Comparison of ENCODE assay signal across 15 mouse cellular contexts in genomic region chr11:80311271-80311670, GRCm38 (mm10). TPM values are rescaled to one million over a fixed set of nuclear protein-coding genes. Genes with fewer than 3 reads are reported as not detected.
DNase-seq lines count a peak whose midpoint lies in the region; ATAC-seq lines count a peak whose summit lies in the region.
"Had no signal": no experiment of that assay in that cellular context is flagged by ENCODE, and none has a peak within 500 bp of the region (broad histone marks: within the 10 kb centered on the region; RNA-seq: fewer than 3 reads in every experiment).

No protein-coding gene starts in this region.

- H3K9me3 ChIP-seq in forebrain, embryonic 15.5 days = no peaks in the 10 kb centered on the region
- no peaks in the 10 kb centered on the region for H3K9me3 ChIP-seq in midbrain, embryonic 10.5 days (replicated peaks)
- no peaks in the 10 kb centered on the region for H3K9me3 ChIP-seq in neural tube, embryonic 14.5 days (ENCODE audit: control insufficient read depth, low read length)
- H3K9me3 ChIP-seq: intestine, embryonic 15.5 days; limb, embryonic 12.5 days; liver, embryonic 15.5 days had no signal

- no peaks in the 10 kb centered on the region for H3K36me3 ChIP-seq in forebrain, embryonic 15.5 days
- H3K36me3 ChIP-seq in midbrain, embryonic 10.5 days = 0 out of 2 replicates have a peak, but pooled peaks cover 3% of the 10 kb centered on the region
- H3K36me3 ChIP-seq in neural tube, embryonic 14.5 days (ENCODE audit: control insufficient read depth, insufficient read depth, low read length) = no peaks in the 10 kb centered on the region
- H3K36me3 ChIP-seq: intestine, embryonic 15.5 days; limb, embryonic 12.5 days; liver, embryonic 15.5 days had no signal

- ATAC-seq in forebrain, embryonic 15.5 days (replicated peaks) = 0 out of 2 replicates have a peak, but pooled peaks have one; percentile 20
- no peak for ATAC-seq in neural tube, embryonic 14.5 days (ENCODE audit: low read depth)
- no peak for ATAC-seq in activated CD4-positive, CD25-positive, alpha-beta regulatory T cell, adult 4 months
- ATAC-seq in erythroid progenitor cell, adult 5-6 weeks (replicated peaks; ENCODE audit: low FRiP score, poor library complexity, severe bottlenecking) = no peak
- ATAC-seq: intestine, embryonic 15.5 days had no signal

- H3K27me3 ChIP-seq in forebrain, embryonic 15.5 days = no peaks in the 10 kb centered on the region
- 0 out of 2 replicates have a peak, but pooled peaks cover 5% of the 10 kb centered on the region for H3K27me3 ChIP-seq in midbrain, embryonic 10.5 days (ENCODE audit: low read depth, poor library complexity, severe bottlenecking)
- no peaks in the 10 kb centered on the region for H3K27me3 ChIP-seq in neural tube, embryonic 14.5 days (ENCODE audit: control insufficient read depth, insufficient read depth, low read length)
- H3K27me3 ChIP-seq: intestine, embryonic 15.5 days had no signal

- WGBS in forebrain, embryonic 15.5 days = 19% methylated on average over 4 of the region's 4 CpGs
- WGBS in midbrain, embryonic 10.5 days = 76% methylated on average over 4 of the region's 4 CpGs
- WGBS in neural tube, embryonic 14.5 days = 21% methylated on average over 4 of the region's 4 CpGs

- H3K27ac ChIP-seq in forebrain, embryonic 15.5 days (replicated peaks) = peak overlapping the region; percentile 82
- H3K27ac ChIP-seq in midbrain, embryonic 10.5 days (replicated peaks) = peak overlapping the region; percentile 86
- H3K27ac ChIP-seq in neural tube, embryonic 14.5 days (ENCODE audit: low read depth, low read length) = peak overlapping the region; percentile 62
- H3K27ac ChIP-seq: intestine, embryonic 15.5 days; limb, embryonic 12.5 days; liver, embryonic 15.5 days; macrophage had no signal

- peaks cover 51% of the 10 kb centered on the region for H3K4me1 ChIP-seq in forebrain, embryonic 15.5 days
- H3K4me1 ChIP-seq in midbrain, embryonic 10.5 days = peaks cover 80% of the 10 kb centered on the region
- peaks cover 21% of the 10 kb centered on the region for H3K4me1 ChIP-seq in neural tube, embryonic 14.5 days (ENCODE audit: control insufficient read depth, insufficient read depth, low read length)
- H3K4me1 ChIP-seq: intestine, embryonic 15.5 days; liver, embryonic 15.5 days had no signal

- no peak overlapping the region for H3K9ac ChIP-seq in forebrain, embryonic 15.5 days (replicated peaks)
- H3K9ac ChIP-seq in neural tube, embryonic 14.5 days (replicated peaks; ENCODE audit: low read depth, low read length) = peak overlapping the region; percentile 32; the same call in 1 of the 2 replicates
- H3K9ac ChIP-seq: intestine, embryonic 15.5 days; limb, embryonic 12.5 days; liver, embryonic 15.5 days had no signal

- H3K4me2 ChIP-seq in forebrain, embryonic 15.5 days (replicated peaks) = no peak overlapping the region
- H3K4me2 ChIP-seq in neural tube, embryonic 14.5 days (ENCODE audit: low read depth, low read length) = no peak overlapping the region
- H3K4me2 ChIP-seq: intestine, embryonic 15.5 days; limb, embryonic 12.5 days; liver, embryonic 15.5 days had no signal

- peak; percentile 35 for DNase-seq in gastrocnemius, postnatal 10 days
- DNase-seq in gastrocnemius, adult 18-20 months (ENCODE audit: low spot score) = no peak
- no peak for DNase-seq in midbrain, embryonic 10.5 days (ENCODE audit: low spot score)
- no peak for DNase-seq in lung, postnatal 14 days
- DNase-seq: adrenal gland, postnatal 14 days; heart, adult 11 months; kidney, postnatal 10 days had no signal

- no peak overlapping the region for H3K4me3 ChIP-seq in forebrain, embryonic 15.5 days
- no peak overlapping the region for H3K4me3 ChIP-seq in midbrain, embryonic 10.5 days
- H3K4me3 ChIP-seq in neural tube, embryonic 14.5 days (ENCODE audit: low read depth, low read length) = no peak overlapping the region
- H3K4me3 ChIP-seq: intestine, embryonic 15.5 days; limb, embryonic 12.5 days; liver, embryonic 15.5 days had no signal

RNA-seq across cellular contexts. Expression of gene Rhbdl3, which starts 10.6 kb away (rescaled TPM):
- 10 to 100 TPM; 11.3 to 14.0 TPM for total RNA-seq in gastrocnemius, postnatal 10 days (2021)
- total RNA-seq in gastrocnemius, adult 18-20 months (2021) = 1 to 10 TPM; 4.2 to 5.1 TPM
- polyA plus RNA-seq in forebrain, embryonic 15.5 days (2015; fragmentation: Nextera tagmentation; extraction: Ambion mirVana) = 20.4 and 23.3 TPM in 2 replicates
- 12.6 and 14.7 TPM in 2 replicates for polyA plus RNA-seq in midbrain, embryonic 10.5 days (2016; fragmentation: Nextera tagmentation; extraction: Ambion mirVana)
- 3.8 and 6.5 TPM in 2 replicates for polyA plus RNA-seq in neural tube, embryonic 14.5 days (2014; fragmentation: Nextera tagmentation; extraction: Ambion mirVana)
- under 1 TPM; 0.17 to 0.48 TPM for polyA plus RNA-seq in activated CD4-positive, CD25-positive, alpha-beta regulatory T cell, adult 4 months (2017; shearing (Covaris generic))
- not detected in 2 replicates for total RNA-seq in erythroid progenitor cell, adult 5-6 weeks (2015; ENCODE audit: low replicate concordance)
- total RNA-seq in erythroid progenitor cell, adult 5-6 weeks (2017; ENCODE audit: low replicate concordance) = not detected in 2 replicates
